Mouse (Mus musculus): Measurements from ENCODE around the gene Retreg1.

Retreg1 gene

DNA sequence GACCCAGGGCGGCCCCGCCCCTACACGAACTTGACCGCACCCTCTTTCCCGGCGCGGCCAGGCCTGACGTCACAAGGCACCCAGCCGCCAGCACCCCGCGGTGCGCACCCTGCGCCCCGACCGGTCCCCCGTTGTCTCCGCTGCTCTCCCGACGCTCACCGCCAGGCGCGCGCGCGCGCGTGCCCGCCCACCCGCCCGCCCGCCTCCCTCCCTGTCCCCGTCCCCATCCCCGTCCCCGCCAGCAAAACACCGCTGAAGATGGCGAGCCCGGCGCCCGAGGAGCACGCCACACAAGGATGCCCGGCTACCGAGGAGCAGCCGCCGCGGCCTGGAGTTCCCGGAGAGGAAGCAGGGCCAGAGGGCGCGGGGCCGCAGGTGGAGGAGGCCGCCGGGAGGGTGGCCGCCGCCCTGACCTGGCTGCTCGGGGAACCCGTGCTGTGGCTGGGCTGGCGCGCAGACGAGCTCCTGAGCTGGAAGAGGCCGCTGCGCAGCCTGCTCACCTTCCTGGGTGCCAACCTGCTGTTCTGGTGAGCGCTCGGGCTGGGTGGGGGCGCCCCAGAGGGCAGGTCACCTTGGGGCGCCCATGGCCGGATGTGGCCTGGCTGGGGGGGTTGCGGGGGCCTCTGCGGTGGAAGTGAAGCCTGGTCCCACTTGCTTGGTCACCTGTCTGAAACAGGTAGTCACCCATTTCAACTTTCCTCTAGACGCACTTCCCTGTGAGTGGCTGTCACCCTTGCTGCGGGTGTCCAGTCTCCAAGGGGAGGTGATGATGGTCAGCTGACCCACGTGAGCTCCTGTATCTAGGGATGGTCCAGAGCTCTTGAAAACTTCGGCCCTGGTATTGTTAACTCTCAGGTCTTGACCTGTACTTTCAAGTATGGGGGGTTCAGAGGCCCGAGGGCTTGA is at the start of gene Retreg1:
Gene Retreg1, plus strand, starts transcription at position 95 of the 906 bp plus-strand sequence.
- DNase-seq (ENCODE audit: low read depth), result peak; percentile 81

DNA sequence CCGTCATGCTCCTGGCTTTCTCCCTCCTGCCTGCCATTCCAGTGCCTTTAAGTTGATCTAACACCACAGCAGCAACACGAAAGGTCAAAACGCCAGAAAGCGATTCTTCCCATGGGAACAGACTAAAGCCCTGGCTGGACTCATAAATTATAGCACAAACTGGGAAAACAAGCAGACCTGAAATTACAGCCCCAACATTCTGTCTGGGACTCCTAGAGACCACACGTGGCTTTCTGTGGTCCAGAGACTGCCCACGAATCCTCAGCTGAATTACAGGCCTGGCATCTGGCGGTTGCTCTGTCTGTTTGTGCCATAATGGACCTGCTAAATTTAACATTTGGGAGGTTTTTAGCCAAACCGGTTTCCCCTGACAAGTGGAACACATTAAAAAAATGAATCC is 48.9 kb upstream of the Retreg1 start:
- DNase-seq (ENCODE audit: low read depth), result no peak

- no peak for DNase-seq (ENCODE audit: low read depth)
Observed at GRCm38 (mm10) chr15:25795496-25795895, 47.5 kb upstream of the Retreg1 start.

DNA sequence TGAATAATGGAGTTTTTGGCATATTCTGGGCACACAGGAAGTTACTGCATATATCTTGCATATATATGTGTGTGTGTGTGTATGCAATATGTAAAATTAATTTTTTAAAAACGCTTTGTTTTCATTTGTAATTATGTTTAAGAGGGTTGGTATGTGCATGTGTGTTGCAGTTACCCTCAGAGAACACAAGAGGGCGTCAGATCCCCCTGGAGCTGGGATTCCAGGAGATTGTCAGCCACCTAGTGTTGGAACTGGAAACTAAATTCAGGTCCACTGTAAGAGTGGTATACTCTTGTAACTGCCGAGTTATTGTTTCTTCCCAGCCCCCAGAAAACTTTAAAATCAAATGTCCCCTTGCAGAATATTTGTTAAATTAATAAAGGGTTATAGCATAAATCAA is 46.6 kb upstream of the Retreg1 start:
- DNase-seq (ENCODE audit: low read depth), result peak; percentile 76

DNA sequence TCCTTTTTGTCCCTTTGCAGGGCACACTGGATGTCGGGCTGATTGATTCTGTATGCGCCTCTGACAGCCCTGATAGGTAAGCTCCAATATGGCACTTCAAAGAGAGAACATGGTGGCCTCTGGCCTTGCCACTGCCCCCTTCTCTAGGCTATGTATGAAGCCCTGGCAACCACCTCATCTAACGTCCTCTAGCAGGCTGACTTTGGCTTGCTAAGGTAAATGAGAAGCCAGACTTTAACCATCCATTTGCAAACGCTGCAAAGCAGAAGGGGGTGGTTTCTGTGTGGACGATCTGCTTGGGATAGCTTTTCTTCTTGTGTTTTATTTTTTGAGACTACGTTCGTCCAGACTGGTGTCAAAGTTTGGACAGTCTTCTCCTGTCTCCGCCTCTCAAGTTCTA is 45.8 kb upstream of the Retreg1 start:
- no peak for DNase-seq (ENCODE audit: low read depth)

DNA sequence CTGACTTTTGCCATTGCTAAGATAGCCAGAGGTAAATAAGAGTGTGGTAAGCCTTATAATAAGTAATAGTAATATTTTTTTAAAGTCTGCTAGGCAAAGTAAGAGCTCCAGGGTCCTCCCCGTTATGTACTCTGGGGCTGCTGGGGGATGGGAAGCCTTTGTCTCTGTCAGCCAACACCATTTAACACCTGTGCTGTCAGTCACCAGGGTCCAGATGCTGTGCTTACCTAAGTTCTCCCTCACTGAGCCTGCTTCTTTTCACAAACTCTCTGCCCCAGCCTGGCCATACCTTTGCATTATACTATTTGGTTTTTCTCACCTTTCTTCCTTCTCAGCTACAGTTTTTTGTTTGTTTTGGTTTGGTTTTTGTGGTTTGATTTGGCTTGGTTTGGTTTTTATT is 45.1 kb upstream of the Retreg1 start:
- DNase-seq (ENCODE audit: low read depth), result no peak

DNA sequence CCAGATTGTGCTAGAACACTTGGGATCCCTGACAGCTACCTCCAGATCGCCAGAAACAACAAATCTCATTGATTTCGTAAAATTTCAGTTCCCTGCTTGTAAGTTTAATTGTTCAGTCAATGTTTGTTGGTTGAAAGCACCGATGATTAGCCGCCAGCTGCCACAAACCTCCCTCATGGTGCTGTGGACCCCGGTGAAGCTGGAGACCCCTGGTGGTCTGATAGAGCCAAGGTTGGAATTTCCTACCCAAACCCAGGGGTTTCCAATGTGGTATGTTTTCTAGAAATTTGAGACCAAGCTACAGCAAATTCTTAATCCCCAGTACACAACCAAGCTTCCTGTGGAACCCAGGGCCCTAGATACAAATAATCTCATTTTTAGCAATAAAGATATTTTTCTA is 41.3 kb upstream of the Retreg1 start:
- DNase-seq (ENCODE audit: low read depth), result no peak

- no peak for DNase-seq (ENCODE audit: low read depth)
Observed at GRCm38 (mm10) chr15:25802194-25802593, 40.8 kb upstream of the Retreg1 start.

DNA sequence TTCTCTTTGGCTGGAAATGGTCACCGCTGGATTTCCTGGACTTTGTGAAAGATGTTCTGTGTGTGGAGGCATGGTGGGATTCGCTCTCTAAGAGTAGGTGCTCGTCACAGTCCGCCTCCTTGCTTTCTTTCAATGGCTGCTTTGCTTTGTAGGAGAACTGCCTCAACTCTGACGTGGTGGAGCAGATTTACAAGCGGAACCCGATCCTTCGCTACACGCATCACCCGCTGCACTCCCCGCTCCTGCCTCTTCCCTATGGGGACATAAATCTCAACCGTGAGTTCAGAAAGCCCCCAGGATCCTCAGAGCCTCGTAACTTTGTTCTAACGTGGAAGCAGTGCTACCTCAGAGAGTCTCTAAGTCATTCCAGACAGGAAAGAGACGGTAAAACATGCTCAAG is 39.9 kb upstream of the Retreg1 start:
- DNase-seq (ENCODE audit: low read depth), result no peak

- peak; percentile 81 for DNase-seq (ENCODE audit: low read depth)
Observed at GRCm38 (mm10) chr15:25805336-25806110, 37.5 kb upstream of the Retreg1 start.

DNA sequence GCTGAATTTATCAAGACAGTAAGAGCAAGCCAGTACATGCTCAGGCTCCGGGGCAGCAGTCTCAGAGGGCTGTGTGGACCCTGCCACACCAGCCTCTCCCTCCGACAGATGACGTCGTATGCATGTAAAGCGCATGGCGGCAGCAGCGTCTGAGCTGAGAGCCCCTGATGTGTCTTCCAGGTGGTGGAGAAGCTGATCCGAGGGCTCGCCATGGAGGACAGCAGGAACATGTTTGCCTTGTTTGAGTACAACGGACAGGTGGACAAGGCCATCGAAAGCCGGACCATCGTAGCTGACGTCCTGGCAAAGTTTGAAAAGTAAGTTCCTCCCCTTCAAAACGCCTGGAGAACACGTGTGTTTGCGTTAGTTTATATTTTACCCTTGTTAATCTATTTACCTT is 36.6 kb upstream of the Retreg1 start:
- DNase-seq (ENCODE audit: low read depth), result no peak

GRCm38 (mm10) chr15:25806878-25807277 is 36.1 kb upstream of the Retreg1 start:
- DNase-seq (ENCODE audit: low read depth), result no peak

DNA sequence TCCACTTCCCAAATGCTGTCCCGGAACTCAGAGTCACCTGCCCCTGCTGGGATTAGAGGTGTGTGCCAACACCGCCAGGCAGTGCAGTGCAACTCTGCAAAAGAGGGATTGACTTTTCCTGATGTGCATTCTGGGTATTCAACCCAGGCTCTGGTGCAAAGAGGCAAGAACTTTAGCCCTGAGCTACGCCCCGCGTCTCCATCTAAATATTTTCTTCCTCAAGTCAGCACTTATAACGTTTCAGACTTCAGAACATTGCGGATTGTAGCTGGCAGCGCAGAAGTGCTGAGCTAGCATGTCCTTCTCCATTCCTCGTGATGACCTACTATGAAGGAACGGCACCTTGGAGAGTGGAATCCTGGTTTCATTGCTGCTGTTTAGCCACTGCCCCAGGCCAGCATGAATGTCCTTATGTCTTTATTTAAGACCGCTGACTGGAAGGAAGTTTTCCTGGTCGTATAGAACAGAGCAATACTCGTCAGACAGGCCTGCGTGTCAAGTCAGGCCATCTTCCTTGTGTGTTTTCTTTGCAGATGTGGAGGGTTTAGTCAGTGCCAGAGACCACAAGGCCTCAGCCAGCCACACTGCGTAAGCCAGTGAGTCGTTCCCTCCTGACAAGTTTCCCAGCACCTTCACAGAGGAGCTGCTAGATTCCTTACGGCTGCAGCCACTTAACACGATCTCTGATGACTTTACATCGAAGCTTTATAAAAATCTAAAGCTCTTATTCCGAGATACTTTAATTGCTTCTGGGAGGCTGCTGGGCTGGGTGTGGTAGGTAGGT is 34.1 kb upstream of the Retreg1 start:
- DNase-seq (ENCODE audit: low read depth), result peak; percentile 87

DNA sequence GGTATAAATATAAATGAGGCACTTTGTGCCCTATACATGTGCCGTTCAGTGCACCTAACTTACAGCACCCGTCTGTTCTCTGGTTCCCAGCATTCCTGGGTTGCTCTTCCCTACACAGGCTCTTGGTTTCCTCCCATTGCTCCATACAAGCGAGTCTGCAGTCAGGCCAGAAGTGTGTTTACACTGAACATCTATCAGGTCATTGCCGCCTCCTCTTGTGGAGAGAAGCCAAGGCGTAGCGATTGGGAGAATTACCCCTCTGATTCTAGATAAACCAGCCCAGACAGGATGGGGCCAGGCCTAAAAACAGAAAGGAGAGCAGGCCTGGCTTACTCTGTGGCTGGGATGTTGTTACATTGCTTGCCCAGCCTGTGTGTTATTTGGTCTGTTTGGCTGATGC is 33.3 kb upstream of the Retreg1 start:
- DNase-seq (ENCODE audit: low read depth), result peak; percentile 77

GRCm38 (mm10) chr15:25811834-25812250 is 31.1 kb upstream of the Retreg1 start:
- DNase-seq (ENCODE audit: low read depth), result peak; percentile 34

GRCm38 (mm10) chr15:25812479-25812878 is 30.5 kb upstream of the Retreg1 start:
- DNase-seq (ENCODE audit: low read depth), result no peak

DNA sequence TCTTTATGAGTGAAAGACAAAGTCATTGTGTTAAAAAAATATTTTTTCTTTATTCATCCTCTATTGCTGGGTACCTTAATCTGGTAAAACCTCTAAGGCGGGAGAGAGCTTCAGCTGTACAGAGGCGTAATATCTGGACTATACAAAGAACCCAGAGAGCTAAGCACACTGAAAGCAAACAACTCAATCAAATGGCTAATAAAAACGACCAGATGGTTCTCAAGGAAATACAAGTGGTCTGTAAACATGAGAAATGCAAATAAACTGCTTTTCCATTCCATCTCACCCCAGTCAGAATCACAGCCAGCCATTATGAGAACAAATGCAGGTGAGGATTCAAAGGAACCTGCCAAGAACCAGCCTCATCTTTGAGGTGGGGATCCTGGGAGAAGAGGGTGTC is 28.4 kb upstream of the Retreg1 start:
- DNase-seq (ENCODE audit: low read depth), result no peak

- no peak for DNase-seq (ENCODE audit: low read depth)
Observed at GRCm38 (mm10) chr15:25817191-25817590, 25.8 kb upstream of the Retreg1 start.

GRCm38 (mm10) chr15:25821981-25822380 is 21.0 kb upstream of the Retreg1 start:
- DNase-seq (ENCODE audit: low read depth), result no peak

DNA sequence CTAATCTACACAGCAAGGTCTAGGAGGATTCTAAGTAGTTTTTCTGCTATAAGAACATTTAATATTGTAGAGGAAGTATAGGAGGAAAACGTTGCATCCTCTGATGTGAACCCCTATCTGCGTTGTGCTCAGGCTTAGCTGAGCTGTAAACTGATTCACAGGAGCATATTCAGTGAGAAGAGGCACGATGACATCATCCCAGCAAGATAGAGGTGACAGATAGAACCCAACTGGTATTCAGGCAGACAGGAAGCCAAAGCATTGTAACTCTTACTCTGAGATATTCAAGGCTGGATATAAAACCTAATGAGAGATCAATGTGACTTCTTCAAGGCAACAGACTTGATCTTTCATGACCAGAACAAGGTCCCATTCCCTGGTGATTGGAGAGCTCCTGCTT is 20.3 kb upstream of the Retreg1 start:
- no peak for DNase-seq (ENCODE audit: low read depth)

DNA sequence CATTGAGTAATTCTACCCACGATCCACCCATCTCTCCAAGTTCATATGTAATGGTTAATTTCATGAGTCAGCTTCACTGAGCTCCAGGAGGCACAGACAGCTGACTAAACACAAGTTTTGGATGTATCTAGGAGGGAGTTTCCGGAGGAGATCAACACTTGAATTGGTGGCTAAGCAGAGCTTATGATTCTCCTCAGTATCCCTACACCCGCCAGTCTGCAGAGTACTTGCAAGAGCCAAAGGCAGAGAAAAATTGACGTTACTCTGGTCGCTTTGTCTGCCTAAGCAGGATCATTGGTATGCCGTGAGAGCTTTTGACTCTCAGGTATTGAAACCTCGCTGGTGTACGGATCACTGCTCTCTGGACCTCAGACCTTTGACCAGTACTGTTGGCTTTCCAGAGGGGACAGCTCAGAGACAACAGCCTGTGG is 16.4 kb upstream of the Retreg1 start:
- DNase-seq (ENCODE audit: low read depth), result peak; percentile 75

GRCm38 (mm10) chr15:25828464-25828863 is 14.5 kb upstream of the Retreg1 start:
- DNase-seq (ENCODE audit: low read depth), result no peak
